Mouse (Mus musculus): Measurements from ENCODE around the gene Apc2.

Apc2 gene

DNA sequence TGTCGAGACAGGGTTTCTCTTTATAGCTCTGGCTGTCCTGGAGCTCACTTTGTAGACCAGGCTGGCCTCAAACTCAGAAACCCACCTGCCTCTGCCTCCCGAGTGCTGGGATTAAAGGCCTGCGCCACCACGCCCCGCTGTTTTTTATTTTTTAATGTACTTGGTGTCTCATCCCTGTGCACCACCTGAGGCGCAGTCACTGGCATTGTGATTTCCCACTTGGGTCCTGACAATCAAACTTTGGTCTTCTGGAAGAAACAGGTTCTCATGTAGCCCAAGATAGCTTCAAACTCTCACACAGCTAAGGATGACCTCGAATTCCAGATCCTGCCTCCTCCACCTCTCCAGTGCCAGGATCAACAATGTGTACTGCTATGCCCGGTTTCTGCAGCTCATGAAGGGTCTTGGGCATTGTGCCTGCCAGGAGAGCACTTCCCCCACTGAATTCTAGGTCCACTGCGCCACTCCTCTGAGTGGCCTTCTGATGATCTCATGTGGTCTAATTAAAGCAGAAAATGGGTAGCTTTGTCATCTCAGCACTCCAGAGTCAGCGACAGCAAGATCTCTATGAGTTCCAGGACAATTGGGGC lies 32.9 kb upstream of the Apc2 start:
- no peak for DNase-seq (ENCODE audit: low read depth, low spot score)

DNA sequence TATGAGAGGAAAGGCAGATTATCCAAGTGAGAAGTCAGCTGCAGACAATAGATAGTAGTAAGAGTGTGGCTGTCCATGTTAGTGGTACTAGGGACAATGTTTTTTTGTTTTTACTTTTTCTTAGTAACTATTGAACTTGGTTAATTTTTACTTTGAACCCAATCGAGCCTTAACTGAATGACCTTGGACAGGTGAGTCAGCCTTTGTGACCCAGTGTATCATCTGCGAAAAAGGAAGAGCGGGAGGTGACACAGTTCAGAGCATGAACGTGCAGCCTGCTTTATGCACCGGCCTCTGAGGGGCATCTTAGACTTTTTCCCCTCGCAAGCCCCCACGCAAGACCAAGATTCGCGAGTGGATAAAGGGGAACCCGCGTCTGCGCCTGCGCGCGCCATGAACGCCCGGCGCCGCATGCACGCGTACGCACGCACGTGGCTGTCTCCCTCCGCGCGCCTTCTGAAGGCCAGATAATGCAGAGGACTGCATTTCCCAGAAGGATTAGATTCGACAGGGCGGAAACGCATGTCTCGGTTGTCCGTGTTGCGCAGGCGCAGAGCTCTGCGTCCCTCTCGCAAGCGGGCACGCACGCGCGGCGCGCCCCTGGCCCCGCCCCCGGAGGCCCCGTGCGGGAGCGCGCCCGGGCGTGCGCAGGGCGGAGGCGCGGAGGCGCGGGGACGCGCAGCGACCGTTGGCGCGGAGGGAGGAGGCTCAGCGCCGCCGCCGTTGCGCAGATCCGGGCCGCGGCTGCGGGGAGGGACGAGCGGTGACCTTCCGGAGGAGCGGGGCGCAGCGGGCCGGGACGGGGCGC lies 31.2 kb upstream of the Apc2 start:
- peak; percentile 99 for DNase-seq (ENCODE audit: low read depth, low spot score)

DNA sequence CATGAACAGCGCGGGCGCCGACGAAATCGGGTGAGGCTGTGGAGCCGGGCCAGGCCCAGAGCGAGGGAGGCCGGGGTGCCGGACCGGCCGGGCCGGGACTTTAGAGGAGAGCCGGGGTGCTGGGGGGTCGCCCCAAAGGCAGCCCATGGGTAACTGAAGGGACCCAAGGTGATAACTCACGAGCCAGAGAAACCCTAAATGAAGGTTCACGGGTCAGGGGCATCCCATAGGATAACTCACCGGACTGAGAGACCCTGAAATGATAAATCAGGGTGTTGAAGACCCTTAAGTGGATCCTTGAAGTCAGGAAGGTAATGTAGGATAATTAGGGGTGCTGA lies 30.7 kb upstream of the Apc2 start:
- DNase-seq (ENCODE audit: low read depth, low spot score), result no peak

DNA sequence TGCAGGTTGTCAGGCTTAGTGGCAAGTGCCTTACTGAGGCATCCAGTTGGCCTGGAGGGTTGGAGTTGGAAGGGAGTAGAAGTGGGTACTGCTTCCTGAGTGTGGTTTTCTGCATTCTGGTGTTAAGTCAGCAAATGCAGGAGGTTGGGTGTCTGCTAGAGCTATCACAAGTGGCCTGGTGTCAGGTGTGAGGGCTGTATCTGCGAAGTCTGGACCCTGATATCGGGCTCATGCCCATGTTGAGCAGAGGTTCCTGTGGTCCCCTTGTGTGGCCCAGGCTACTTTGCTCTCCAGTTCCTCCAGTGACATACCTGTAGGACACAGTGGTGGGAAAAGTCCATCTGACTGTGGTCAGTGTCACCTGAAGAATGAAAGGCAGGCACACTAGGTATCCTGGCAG lies 25.7 kb upstream of the Apc2 start:
- DNase-seq (ENCODE audit: low read depth, low spot score), result no peak

DNA sequence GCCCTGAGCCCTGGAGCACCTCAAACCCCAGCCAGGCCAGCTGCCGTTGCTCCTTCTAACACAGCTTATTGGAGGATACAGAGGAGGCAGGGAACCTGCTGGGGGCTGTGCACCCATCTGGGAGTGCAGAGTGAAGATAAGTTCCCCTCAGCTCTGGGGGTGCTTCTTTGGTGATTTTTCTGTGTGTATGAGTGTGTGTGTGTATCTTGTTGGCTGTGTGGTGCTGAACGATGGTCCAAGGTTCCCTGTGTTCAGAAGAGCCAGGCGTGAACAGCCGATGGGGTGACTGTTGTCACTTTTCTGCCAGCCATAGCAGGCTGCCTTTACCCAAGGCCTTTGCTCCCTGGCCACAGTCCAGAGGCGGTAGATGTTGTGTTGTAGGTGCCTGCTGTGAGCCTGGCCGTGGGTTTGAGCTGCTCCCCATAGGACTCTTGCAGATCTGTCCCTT lies 25.0 kb upstream of the Apc2 start:
- no peak for DNase-seq (ENCODE audit: low read depth, low spot score)

DNA sequence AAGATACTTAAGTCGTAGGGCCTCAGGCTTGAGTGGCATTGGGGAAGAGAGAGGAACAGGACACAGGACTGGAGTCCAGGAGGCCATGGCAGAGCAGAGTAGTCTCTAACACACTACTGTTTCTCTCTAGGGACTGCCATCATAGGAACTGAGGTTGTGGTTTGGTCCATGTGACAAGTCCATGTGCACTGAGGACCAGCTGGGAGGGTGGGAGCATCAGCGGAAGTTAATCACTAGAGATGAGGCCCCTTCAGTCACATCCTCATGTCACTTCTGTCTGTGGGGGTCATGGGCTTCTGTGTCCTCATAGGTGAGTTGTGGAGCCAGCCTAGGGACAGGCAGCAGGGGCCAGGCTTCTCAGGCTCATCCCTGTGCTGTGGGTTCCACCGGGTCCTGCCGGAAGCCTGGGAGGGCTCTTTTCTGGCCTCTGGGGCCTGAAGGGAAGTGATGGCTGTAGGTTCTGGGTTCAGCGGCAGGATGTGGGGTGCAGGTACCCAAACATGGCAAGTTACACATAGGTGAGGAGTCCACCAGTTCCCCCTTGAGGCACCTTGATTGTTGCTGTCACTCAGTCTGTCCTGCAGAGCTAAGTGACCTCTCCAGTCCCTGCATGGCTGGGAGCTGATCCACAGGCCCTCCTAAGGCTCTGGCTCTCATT lies 24.5 kb upstream of the Apc2 start:
- no peak for DNase-seq (ENCODE audit: low read depth, low spot score)

DNA sequence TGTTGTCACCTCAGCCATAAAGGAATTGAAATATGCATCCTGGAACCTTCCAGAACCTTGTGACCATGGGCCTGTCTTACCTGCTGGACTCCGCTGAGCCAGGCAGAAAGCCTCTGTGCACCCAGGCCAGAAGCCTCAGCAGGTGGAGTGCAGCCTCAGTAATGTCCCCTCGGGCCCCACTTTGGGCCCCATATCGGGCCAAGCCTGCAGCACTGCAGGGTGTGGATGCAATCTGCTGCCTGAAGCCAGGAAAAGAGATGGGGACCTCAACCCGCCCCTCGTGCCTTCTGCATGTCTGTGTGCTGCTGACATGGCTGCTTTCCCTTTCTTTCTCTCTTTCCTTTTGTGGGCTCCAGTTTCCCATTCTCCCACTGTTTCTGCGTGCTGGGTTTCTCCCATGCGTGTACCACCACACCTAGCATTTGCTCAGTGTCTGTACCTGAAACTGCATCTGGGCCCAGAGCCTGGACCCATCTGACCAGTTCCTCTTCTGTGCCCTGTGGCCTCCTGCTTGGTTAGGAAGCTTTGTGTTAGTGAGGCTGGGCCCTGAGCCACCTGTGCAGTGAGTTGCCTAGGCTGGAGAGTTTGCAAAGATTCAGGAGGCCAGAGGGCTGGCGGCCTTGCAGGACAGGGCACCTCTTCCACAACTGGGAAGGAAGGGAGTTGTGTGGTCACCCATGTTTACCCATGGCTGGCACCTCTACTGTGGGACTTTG lies 23.7 kb upstream of the Apc2 start:
- DNase-seq (ENCODE audit: low read depth, low spot score), result no peak

DNA sequence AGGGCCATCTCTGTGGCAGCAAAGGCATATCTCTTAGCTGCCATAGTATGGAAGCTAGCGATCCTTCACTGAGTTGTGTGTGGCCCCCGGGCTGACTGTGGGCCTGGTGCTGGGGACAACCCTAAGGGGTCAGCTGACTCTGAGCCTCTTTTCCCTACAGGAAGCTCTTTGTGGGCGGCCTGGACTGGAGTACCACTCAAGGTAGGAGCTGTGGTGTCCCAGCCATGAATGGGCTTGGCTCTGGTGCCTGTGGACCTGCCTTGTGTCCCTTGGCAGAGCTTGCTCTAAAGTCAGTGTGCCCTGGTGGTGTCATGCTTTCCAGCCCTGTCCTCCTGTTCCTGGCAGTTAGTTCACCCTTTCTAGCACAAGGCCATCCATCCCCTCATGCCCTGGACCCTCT lies 21.9 kb upstream of the Apc2 start:
- DNase-seq (ENCODE audit: low read depth, low spot score), result no peak

DNA sequence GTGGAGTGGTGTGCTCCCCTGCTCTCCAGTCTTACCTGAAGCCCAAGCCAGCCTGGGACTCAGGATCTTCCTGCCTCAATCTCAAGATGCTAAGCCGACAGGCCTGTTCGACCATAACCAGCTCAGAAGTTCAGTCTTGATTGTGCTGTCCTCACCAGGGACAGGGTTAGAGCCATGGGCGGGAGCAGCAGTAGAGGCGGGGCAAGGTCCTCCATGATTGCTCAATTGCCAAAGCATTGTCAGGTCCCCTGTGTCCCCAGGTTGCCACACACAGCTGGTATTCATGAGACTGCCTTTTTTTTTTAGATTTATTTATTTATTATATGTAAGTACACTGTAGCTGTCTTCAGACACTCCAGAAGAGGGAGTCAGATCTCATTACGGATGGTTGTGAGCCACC lies 19.5 kb upstream of the Apc2 start:
- no peak for DNase-seq (ENCODE audit: low read depth, low spot score)

DNA sequence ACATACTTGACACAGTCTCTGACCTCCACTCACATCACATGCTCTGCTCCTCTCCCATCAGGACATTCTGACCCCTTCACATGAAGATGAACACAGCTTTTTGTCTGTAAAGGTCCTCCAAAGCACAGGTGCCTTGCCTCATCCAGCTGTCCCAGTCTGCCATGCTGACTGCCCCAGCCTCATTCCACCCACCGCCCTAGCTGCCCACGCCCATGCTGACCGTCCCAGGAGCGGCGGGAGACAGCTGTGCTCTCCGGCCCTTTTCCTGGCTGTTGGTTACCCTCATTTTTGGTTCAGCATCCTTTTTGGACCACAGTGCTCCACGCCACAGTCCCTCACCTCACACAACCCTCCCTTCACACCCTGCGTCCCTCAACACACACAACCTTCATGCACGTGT lies 17.4 kb upstream of the Apc2 start:
- no peak for DNase-seq (ENCODE audit: low read depth, low spot score)

DNA sequence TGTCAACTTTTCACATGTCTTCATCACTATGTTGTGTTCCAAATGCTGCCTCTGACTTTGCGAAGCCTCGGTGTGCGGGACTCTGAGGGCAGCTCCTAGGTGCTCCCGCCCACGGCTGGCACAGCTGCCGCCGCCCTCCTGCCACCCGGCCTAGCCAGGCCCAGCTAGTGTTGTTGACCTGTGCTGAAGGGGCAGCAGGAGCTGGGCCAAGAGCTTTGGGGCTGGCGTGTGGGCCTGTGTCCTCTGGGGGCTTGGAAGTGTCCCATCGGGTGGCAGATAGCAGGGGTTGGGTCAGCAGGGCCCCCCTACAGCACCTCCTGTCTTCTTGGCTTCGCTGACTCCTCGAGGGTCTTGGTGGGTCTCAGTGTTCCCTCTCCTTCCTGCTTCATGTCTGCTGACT lies 16.5 kb upstream of the Apc2 start:
- no peak for DNase-seq (ENCODE audit: low read depth, low spot score)

DNA sequence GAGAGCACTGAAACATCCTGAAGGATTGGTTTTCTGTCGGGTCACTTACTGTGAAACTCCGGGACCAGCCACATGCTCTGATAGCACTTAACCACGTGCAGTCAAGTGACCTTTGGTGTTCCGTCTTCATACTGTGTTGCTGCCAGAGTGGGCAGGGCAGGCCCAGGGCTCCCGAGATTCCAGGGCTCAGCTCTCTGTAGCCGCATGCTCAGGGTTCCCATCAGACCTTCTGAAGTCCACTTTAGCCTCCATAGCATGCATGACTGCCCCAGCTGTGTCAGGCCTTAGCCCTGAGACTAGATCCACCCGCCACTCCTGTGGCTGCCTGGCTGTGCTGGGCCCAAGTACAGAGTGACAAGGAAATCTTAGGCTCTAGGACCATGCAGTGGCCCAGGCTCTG lies 14.5 kb upstream of the Apc2 start:
- no peak for DNase-seq (ENCODE audit: low read depth, low spot score)

DNA sequence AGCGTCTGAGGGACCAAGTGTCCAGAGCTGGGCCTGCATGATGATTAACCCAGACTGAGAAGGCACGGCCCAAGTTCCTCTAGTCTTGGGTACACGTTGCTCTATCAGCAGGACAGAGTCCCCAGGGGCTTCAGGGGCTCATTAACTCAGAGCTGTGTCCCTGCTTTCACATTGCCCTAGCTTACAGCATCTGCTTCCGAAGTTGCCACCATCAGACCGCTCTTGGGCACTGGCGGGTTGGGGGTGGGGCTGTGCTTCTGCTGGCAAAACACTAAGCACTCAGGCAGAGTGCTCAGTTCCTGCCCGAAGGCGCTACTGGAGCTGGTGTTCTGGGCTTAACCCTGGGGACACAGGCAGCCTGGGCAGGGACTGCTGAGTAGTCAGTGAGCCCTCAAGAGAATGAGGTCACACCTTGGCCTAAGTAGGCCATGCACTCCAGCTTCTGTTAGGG lies 13.8 kb upstream of the Apc2 start:
- no peak for DNase-seq (ENCODE audit: low read depth, low spot score)

DNA sequence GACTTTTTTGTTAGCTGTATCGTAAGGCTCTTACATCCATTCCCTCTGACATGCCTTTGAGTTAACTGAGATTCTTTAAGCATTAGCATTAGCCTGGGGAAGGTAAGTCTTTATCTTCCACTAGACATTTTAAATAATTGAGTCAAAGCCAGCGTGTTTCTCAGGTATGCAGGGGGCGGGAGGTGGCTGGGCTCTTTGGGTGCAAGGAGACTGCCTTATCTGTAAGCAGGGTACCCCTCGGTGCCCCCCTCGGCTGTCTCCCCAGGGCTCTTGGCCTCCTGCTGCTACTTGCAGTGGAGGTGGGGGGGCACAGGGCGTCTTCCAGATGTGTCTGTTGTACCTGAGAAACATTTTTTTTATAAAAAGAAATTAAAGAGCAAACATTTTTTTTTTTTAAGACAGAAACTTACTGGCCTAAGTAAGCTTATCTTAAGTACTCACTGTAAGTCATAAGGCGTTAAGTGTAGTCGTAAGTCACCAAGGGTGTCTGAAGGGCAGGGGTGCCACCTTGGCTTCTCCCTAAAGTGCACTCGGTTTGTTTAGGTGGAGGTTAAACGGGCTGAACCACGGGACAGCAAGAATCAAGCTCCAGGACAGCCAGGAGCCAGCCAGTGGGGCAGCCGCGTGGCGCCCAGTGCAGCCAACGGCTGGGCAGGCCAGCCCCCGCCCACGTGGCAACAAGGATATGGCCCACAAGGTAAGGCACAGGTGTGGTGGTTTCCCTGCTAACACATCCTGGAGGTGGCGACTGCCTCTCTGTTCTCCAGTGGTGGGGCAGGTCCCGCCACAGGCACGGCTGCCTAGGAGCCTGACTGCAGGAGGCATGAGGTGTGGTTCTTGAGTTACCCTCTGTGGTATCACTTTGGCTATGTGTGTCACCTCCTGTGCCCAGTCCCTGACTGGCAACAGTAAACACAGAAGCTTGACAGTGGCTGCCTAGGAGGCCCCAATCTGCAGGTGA lies 13.0 kb upstream of the Apc2 start:
- DNase-seq (ENCODE audit: low read depth, low spot score), result no peak

DNA sequence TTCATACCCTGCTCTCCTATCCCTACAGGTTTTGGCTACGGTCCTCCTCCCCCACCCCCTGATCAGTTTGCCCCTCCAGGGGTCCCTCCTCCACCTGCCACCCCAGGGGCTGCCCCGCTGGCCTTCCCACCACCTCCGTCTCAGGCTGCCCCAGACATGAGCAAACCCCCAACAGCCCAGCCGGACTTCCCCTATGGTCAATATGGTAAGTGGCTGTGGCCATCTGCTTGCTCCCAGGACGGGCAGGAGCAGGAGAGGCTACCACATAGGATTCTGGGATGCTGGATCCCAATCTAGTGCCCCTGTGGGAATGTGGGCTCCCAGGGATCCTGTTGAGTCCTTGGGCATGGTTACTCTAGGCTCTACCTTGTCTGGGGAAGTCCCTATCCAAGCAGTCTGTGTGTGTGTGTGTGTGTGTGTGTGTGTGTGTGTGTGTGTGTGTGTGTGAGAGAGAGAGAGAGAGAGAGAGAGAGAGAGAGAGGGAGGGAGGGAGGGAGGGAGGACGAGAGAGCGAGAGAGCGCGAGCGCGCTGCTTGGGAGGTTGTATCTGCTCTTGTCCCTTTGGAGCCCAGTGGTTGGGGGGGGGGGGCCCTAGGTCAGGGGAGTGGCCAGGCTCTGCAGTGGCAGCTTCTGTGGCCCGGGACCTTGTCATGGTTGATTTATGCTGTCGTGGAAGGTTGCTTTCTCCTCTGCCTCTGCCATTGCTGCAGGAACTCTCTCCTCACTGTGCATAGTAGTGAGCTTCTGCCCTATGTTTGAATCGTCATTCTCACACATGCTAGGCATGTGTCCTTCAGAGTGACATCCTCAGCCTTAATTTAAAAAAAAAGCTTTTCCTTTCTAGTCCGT lies 10.3 kb upstream of the Apc2 start:
- no peak for DNase-seq (ENCODE audit: low read depth, low spot score)

DNA sequence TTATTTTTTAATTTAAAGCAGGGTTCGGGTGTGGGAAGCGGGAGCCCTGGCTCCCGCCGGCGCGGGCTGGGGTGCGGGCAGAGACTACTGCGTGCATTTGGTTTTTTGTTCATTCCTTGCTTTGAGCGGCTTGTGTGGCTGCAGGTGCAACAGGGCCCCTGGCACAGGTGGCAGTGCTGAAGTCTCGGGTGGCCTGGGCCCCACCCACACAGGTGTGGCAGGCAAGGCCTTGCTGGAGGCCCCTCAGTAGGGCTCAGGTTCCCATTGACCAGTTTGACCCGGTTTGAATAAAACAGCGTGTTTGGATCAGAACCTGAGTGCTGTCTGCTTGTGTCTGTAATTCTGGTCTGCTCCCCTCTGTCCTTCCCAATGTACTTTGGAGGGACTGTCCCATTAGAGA lies 7.7 kb upstream of the Apc2 start:
- DNase-seq (ENCODE audit: low read depth, low spot score), result no peak

DNA sequence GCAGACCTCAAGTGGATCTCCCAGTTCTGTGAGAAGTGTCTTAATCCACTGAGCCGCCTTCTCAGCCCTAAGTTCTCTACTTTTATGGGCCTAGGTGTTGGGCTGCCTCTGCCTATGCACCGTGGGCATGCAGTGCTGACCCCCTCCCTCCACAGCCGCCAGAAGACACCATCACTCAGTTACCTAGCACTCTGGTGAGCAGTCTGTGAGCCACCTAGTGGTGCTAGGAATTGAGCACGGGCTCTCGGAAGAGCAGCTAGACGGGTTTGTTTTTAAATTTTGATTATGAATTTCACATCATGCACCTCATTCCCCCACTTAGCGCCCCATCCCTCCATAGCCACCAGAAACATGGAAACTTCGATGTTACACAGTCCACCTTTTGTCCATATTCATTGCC lies 7.1 kb upstream of the Apc2 start:
- DNase-seq (ENCODE audit: low read depth, low spot score), result no peak

DNA sequence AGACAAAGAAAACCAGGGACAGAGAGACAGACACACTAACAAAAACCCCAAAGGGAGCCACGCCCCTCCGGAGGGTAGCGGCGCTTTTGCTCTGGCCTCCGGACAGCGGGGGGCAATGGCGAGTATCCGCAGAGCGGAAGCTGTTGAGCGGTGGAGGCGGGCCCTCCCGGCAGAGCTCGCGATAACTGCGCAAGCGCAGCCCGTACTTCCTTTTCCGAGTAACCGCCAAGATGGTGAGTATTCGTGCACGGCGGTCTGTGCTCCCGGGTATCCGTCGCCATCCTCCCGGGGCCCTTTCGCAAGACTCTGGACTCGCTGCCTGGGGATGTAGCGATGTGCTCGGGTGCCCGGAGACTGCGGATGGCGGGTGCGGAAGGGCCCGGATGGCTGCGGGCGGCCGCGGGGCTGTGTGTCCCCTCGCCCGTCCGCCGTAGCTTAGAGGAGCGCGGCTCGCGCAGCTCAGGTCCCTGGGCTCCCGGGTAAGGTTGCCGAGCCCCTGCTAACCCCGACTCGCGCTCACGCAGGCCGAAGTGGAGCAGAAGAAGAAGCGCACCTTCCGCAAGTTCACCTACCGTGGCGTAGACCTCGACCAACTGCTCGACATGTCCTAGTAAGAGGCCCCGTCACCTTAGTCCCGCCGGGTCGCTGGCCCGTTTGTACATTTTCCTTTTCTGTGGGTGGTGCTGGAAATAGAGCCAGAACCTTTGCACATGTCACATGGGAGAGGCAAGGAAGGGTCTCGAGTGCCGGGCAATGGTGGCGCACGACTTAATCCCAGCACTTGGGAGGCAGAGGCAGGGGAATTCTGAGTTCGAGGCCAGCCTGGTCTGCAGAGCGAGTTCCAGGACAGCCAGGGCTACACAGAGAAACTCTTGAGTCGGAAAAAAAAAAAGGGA lies 3.3 kb upstream of the Apc2 start, which contains the start of gene Rps15:
Gene Rps15 (plus strand): TSS at position 203 of the 896 bp plus-strand sequence.
- DNase-seq (ENCODE audit: low read depth, low spot score), result peak; percentile 91

DNA sequence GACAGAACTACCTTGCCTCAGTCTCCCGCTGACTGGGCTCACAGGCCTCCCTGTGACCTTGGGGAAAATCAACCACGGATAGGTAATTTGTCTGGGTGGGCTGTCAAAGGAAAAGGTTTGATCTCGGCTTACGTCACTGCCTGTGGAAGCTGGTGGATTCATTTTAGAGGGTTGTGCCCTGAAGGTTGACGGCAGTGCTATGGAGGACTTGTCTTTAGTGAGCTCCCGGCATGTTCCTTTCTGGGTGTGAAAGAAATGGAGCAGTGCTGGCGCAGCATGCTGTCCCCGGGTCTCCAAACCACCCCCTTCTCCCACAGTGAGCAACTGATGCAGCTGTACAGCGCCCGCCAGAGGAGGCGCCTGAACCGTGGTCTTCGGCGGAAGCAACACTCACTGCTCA lies 2.5 kb upstream of the Apc2 start:
- no peak for DNase-seq (ENCODE audit: low read depth, low spot score)
